Mouse (Mus musculus) inflammation-experienced regulatory T-cells (primary cell): ENCODE measurements around the gene Sds. TPM values are rescaled to one million over a fixed set of nuclear protein-coding genes. Genes with fewer than 3 reads are reported as not detected.

ENCODE experiments used
- polyA plus RNA-seq, 2 experiments: library from polyadenylated mRNA; unstranded; fragments of 100-300 nt; shearing (Covaris generic); gene quantifications; one replicate each; pipeline ENCODE4 v1.2.1; 2017

The Sds gene
- under 1 TPM in 1 of 2 experiments, not detected in 1; 0.93 TPM for polyA plus RNA-seq

DNA sequence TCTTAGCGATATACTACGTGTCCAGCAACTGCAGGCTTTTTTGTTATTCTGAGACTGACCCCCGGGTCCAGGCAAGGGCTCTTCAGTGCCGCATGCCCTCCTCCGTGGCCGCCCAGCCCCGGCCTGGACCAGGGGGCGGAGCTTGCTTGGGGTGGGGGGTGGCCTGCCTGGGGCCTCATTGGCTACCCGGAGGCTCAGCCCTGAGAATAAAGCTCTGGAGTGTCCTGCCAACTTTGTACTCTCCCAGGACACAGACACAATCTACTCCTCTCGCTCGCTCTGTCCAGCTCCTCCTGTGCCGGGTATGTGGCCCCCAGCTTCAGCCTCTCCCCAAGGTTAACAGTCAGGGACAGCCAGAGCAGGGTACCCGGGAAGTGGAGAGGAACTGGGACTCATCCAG is at the start of gene Sds:
Gene Sds (plus strand): TSS at position 231 of the 400 bp plus-strand sequence.

GRCm38 (mm10) chr5:120431649-120432485 is 44.5 kb upstream of the Sds start, which contains the start of gene Lhx5:
Gene Lhx5, plus strand, starts transcription at chr5:120431699.

DNA sequence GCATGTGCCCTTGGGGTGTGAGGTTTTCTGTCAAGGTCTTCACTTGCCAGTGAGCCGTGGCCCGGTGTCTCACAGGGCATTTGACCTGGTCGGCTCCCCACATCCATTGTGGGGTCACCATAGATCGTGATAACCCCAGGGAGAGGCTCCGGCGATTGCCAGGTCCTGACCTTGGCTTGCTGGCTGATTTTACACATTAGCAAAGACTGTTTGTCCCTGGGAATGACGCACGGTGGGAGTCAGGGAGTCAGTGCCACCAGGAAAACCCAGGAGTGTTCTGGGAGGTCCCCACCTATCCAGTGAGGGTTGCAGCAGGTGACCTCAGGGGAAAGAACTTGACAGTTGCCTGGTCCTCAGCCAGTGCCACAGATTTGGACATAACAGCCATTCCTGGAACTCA is 3.6 kb upstream of the Sds start, which contains the start of gene Sdsl:
Gene Sdsl (minus strand): TSS at position 41 of the 400 bp plus-strand sequence.

DNA sequence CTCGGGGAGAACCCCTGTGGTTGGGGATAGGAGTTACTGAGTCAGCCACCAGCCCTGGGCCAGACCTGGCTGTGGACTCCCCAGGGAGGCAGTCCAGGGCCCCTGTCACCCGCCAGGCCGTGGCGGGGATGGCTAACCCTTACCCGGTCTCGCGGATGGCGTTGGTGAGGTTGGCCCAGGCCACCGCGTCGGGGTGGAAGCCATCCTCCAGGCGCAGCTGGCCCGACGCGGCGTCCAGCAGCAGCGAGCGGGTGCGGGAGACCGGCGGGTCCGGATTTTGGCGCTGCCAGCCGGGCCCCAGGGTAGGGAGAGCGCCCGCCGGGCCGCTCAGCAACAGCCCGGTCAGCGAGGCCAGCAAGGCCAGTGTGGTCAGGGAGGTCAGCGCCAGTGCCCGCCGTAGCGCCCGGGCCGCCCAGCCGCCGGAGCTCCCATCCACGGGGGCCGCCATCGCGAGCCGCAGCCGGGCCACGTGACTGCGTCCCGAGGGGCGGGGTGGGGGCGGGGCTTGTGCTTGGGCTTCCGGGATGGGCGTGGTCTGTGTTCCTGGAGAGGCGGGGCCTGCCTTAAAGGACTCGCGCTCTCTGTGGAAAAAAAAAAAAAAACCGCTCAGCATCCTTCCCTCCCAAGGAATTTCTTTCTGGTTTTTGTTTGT is 26.9 kb downstream of the Sds start, which contains the start of gene Plbd2:
Gene Plbd2 (minus strand): TSS at position 482 of the 652 bp plus-strand sequence.

DNA sequence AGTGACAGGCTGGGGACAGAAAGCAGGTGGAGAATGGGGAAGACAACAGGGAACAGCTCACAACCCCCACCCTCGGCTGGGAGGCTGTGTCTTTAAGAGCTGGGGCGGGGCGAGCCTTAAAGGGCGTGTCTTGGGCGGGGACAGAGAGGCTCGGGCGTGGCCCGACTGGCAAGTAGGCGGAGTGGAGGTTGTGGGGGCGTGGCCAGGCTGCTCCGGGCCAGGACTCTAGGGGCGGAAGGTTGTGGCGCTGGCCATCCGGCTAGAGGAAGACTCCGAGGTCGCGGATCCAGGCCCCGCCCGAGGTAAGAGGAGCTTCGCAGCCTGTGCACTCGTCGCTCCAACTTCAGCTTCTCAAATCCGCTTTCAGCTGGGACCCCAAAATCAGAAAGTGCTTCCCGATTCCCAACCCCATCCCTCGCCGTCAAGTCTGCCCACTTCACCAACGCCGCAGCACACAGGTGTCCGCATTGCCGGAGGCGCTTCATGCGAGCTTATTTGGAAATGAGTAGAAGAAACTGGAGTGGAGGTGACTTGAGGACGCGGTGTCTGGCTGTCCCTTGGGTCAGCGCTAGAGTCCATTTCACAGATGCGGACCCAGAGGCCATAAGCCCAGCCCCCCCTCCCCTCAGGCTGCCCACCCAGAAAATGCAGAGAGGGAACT is 34.8 kb downstream of the Sds start, which contains the start of gene Slc8b1:
Gene Slc8b1 (plus strand): TSS at position 187 of the 661 bp plus-strand sequence.

Other genes starting within 250 kb of the Sds start
- 1 to 10 TPM in 1 of 2 experiments, under 1 TPM in 1; 0.30 to 1.4 TPM for gene Lhx5, start 44.8 kb upstream of the Sds start, polyA plus RNA-seq
- gene Sdsl, start 3.7 kb upstream of the Sds start, polyA plus RNA-seq = not detected
- gene Plbd2, start 27.1 kb downstream of the Sds start, polyA plus RNA-seq = 10 to 100 TPM; 36.8 to 42.6 TPM
- gene Slc8b1, start 34.6 kb downstream of the Sds start, polyA plus RNA-seq = 10 to 100 TPM; 11.6 to 16.9 TPM
- gene Tpcn1, start 112.1 kb downstream of the Sds start, polyA plus RNA-seq = 10 to 100 TPM; 15.0 to 20.0 TPM
- gene Iqcd, start 112.5 kb downstream of the Sds start, polyA plus RNA-seq = under 1 TPM; 0.24 to 0.89 TPM
- 1 to 10 TPM; 4.3 to 5.4 TPM for gene Rita1, start 136.1 kb downstream of the Sds start, polyA plus RNA-seq
- 10 to 100 TPM; 61.0 to 81.8 TPM for gene Ddx54, start 136.2 kb downstream of the Sds start, polyA plus RNA-seq
- under 1 TPM in 1 of 2 experiments, not detected in 1; 0.51 TPM for gene Cfap73, start 157.7 kb downstream of the Sds start, polyA plus RNA-seq
- gene Rasal1, start 172.3 kb downstream of the Sds start, polyA plus RNA-seq = 10 to 100 TPM; 11.8 to 13.8 TPM
- gene Dtx1, start 235.4 kb downstream of the Sds start, polyA plus RNA-seq = 100 to 1,000 TPM; 178 to 347 TPM